Mouse (Mus musculus): ENCODE measurements around the gene Gm2564. TPM values are rescaled to one million over a fixed set of nuclear protein-coding genes. Genes with fewer than 3 reads are reported as not detected.
"Not testable (repeated sequence)": the region's sequence is repeated elsewhere in the genome, so short reads cannot be mapped to it uniquely, and the experiment has no call there.

Gm2564 gene
- 4.2 and 24.3 TPM in 2 replicates for total RNA-seq (2021)
- long read RNA-seq, experiment 1, partial matches to known transcripts = 0 of 2 reads
- long read RNA-seq, experiment 1, other reads (novel, unspliced or antisense) = 2 of 2 reads
- long read RNA-seq, experiment 2, partial matches to known transcripts = 0 of 1 reads
- long read RNA-seq, experiment 2, other reads (novel, unspliced or antisense) = 0 of 1 reads

DNA sequence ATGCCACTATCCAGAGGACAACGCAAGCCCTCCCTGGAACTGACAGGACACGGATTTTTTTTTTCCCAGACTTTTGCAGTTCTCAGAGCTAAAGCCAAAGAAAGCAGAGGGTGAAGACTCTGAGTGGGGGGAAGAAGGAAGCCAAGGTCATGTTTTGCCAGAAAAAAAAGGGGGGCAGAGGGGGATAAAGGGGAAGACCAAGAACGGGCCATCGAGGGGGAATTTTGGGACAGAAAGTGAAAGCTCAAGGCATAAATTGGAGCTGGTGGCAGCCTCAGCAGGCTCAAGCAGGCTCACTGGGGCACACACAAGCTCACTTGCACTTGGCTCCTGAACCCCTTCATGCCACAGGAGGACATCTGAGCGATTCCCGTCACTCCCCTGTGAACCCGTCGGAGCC lies at the start of gene Gm2564:
Gene Gm2564 (plus strand): TSS at position 301 of the 400 bp plus-strand sequence.
- DNase-seq = not testable (repeated sequence)

DNA sequence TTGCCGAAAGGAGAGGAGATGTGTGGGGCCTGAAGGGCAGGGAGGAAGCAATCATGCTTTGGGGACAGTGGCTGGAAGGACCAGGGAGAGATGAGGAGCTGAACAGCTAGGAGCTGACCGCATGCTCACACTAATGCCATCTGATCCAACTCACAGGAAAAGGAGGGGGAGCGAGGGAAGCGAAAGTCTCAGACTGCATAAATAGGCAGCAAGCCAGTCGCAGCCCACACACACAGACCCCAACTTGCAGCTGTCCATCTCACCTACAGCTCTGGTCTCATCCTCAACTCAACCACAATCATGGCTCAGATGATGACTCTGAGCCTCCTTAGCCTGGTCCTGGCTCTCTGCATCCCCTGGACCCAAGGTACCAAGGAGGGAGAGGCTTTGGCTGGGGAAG lies 17.6 kb upstream of the Gm2564 start, which contains the start of gene Gm10591:
Gene Gm10591 (plus strand): TSS at position 301 of the 400 bp plus-strand sequence.
- not testable (repeated sequence) for DNase-seq

DNA sequence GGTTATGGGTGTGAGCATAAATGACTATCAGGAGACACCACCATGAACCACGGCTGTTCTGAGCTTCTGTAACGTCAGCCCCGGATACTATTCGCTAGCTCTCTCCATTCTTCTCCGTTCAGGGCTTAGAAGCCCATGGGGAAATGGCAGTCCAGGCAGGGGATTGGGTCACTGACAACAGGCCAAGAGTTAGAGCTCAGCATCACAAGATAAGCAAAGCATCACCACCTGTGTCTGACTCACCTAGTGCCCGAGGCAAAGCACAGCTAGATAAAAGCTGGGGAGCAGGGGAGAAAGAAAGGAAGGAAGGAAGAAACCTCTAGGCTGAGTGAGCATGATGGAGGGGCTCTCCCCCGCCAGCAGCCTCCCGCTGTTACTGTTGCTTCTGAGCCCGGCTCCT lies 25.4 kb downstream of the Gm2564 start, which contains the start of gene Ccl27b:
Gene Ccl27b (plus strand): TSS at position 301 of the 400 bp plus-strand sequence.
- DNase-seq = not testable (repeated sequence)

DNA sequence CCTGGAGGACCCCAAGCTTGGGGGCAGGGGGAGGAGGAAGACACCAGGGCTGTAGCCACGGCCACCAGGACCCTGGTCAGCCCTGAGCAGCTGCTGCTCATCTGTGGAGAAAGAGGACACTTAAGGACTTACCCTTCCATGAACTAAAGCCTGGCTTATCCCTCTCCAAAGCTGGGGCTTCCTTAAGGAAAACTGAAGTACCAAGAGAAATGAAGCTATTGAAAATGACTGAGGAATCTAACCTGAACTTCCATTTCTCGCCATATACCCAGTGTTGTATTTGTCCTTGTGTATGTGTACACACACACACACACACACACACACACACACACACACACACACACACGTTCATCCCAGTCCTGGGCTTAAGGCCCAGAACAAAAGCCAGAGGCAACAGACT lies 32.3 kb downstream of the Gm2564 start, which contains the start of gene Il11ra2:
Gene Il11ra2 (minus strand): TSS at position 101 of the 400 bp plus-strand sequence.
- not testable (repeated sequence) for DNase-seq

DNA sequence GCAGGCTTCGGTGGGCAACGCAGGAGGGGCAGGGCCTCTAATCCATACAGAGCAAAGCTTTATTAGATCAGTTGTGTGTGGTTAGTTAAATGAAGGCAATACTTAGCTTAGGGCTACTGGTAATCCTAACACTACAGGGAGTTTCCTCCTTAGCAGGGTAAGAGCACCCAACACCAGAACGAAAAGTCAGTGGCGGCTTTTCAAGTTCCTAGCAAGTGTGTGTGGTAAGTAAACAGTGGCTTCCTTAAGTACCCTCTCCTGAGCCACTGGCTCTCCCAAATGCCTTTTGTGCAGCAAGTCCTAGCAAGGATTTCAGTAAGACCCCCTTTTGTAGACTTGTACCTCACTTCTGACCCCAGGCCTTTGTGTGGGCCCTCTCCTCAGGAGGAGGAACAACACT lies 45.9 kb downstream of the Gm2564 start:
- DNase-seq = not testable (repeated sequence)

DNA sequence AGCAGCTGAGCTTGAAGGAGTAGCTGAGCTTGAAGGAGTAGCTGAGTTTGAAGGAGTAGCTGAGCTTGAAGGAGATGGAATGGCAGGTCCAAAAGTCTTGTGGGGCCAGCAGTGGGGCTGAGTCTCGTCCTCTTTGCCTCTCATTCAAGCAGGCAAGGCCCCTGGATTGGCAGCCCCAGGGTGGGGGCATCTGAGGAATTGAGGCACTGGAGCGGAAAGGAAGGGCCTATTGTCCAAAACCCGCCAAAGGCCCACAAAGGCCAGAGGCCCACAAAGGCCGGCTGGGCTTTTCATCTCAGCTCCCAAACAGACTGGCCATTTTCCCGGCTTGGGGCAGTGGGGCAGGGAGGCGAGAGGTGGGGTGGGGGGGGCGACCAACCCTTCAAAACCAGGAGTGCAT lies 49.8 kb downstream of the Gm2564 start:
- not testable (repeated sequence) for DNase-seq

DNA sequence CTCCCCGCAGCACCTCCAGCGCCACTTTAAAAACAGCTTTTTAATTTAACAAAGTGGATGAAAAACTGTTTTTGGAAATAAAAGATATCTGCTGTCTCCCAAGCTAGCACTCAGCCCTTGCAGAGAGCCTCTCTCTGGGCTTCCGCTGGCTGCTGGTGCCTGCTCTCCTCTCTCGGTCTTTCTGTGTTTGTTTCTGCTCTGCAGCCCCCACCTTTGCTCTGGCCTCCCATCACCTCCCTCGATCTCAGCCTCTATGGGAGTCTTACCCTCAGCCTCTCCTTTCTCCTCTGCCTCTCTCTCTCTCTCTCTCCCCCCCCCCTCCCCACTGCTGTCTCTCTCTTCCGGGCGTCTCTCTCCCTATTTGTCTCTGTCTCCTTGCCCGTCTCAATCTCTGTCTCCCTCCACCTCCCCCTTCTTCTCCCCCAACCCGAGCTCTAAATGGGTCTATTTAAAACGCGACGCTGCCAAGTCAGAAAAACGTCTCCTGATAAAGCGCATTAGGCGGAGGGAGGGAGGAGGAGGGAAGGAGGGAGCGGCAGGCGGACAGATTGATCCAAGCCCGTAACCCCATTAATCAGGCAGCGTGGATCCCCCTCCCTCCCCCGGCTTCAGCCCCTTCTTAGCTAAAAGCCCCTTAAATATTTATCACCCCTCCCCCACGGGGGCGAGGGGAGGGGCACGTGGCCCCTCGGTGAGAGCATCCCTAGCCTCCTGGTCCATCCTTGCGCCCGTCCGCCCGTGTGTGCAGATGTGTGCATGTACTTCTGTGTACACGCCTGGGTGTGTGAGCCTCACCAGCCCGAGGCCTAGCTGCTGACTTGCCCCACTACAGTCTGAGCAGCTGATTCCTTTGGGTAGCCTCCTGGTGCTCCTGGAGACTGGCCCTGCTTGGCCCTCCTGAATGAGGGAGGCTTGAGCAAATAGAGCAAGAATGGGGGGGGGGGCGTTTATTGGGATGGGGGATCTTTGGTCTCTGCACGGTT lies 51.1 kb downstream of the Gm2564 start:
- DNase-seq = not testable (repeated sequence)

Other genes starting within 250 kb of the Gm2564 start
- gene Gm21586, start 190.3 kb upstream of the Gm2564 start, total RNA-seq (2021) = not detected in 2 replicates
- gene Gm2163, start 163.0 kb upstream of the Gm2564 start, total RNA-seq (2021) = 0.48 and 0.49 TPM in 2 replicates
- not detected in 2 replicates for gene Fam205a2, start 101.5 kb upstream of the Gm2564 start, total RNA-seq (2021)
- not detected in 2 replicates for gene Gm10591, start 17.5 kb upstream of the Gm2564 start, total RNA-seq (2021)
- gene Ccl27b, start 25.5 kb downstream of the Gm2564 start, total RNA-seq (2021) = 20.8 TPM in 1 of 2 replicates, not detected in the other
- not detected in 2 replicates for gene Il11ra2, start 32.2 kb downstream of the Gm2564 start, total RNA-seq (2021)
- gene 4930578G10Rik, start 105.8 kb downstream of the Gm2564 start, total RNA-seq (2021) = not detected in 2 replicates
- 1.0 and 12.6 TPM in 2 replicates for gene Ccl19, start 126.9 kb downstream of the Gm2564 start, total RNA-seq (2021)
- 8.8 and 168 TPM in 2 replicates for gene Ccl21a, start 144.3 kb downstream of the Gm2564 start, total RNA-seq (2021)
- gene Fam205a1, start 224.2 kb downstream of the Gm2564 start, total RNA-seq (2021) = not detected in 2 replicates
- gene Gm12394, start 227.1 kb downstream of the Gm2564 start, total RNA-seq (2021) = 0.11 TPM in 1 of 2 replicates, not detected in the other
- gene Fam205c, start 244.5 kb downstream of the Gm2564 start, total RNA-seq (2021) = not detected in 2 replicates

Measured in adrenal gland, postnatal 14 days (tissue).